Mouse (Mus musculus) liver, embryonic 11.5 days (tissue): ENCODE data around the gene Lrmda. TPM values are rescaled to one million over a fixed set of nuclear protein-coding genes. Genes with fewer than 3 reads are reported as not detected.

Experiments
- ATAC-seq: fragments of 200-750 bp; cut with Nextera tagmentation; replicated peaks from 2 replicates; pipeline ENCODE4 v1.8.0; 2017; ENCODE audit warnings: moderate number of reproducible peaks, mild to moderate bottlenecking, moderate TSS enrichment, moderate library complexity; ENCODE audit not compliant: low FRiP score
- DNase-seq: peaks from one replicate; pipeline ENCODE4 v3.0.0-alpha.2; 2017; ENCODE audit warnings: low spot score
- H3K27ac ChIP-seq: fragments of 300-500 bp; sonication (generic); 2 replicates; pipeline ENCODE4 v1.5.1; 2014; ENCODE audit warnings: mild to moderate bottlenecking, low read depth, low read length, control low read depth
- H3K27me3 ChIP-seq: fragments of 300-500 bp; sonication (generic); replicated peaks from 2 replicates; pipeline ENCODE4 v1.6.1; 2014; ENCODE audit warnings: low read length, mixed read lengths; ENCODE audit not compliant: control insufficient read depth, insufficient read depth
- H3K36me3 ChIP-seq: fragments of 300-500 bp; sonication (generic); 2 replicates; pipeline ENCODE4 v1.6.1; 2014; ENCODE audit warnings: mild to moderate bottlenecking, low read length, moderate library complexity, mixed read lengths; ENCODE audit not compliant: control insufficient read depth, insufficient read depth
- H3K4me1 ChIP-seq: fragments of 300-500 bp; sonication (generic); replicated peaks from 2 replicates; pipeline ENCODE4 v1.6.1; 2014; ENCODE audit warnings: low read length, mixed read lengths; ENCODE audit not compliant: control insufficient read depth, insufficient read depth
- H3K4me2 ChIP-seq: fragments of 300-500 bp; sonication (generic); 2 replicates; pipeline ENCODE4 v1.6.1; 2014; ENCODE audit warnings: mild to moderate bottlenecking, control low read depth, moderate library complexity
- H3K4me3 ChIP-seq: fragments of 300-500 bp; sonication (generic); 2 replicates; pipeline ENCODE4 v1.5.1; 2014; ENCODE audit warnings: low read depth, low read length, control low read depth
- H3K9ac ChIP-seq: fragments of 300-500 bp; sonication (generic); 2 replicates; pipeline ENCODE4 v1.6.1; 2014; ENCODE audit warnings: low read depth, low read length, control low read depth
- H3K9me3 ChIP-seq: fragments of 300-500 bp; sonication (generic); 2 replicates; pipeline ENCODE4 v1.6.1; 2016; ENCODE audit warnings: low read length, inconsistent platforms, mixed read lengths; ENCODE audit not compliant: control insufficient read depth
- whole genome bisulfite sequencing: fragments of 180-500 bp; shearing (Covaris S2); extraction: QIAGEN DNeasy Blood & Tissue Kit; methylation state at CpG from one replicate; pipeline ENCODE4 v1.1.7; 2014; 5-methylcytosine and 5-hydroxymethylcytosine counted together
- polyA plus RNA-seq: library from polyadenylated mRNA; unstranded; fragments of >200 nt; fragmentation: Nextera tagmentation; extraction: Ambion mirVana; gene quantifications from 2 replicates; pipeline ENCODE4 v1.2.1, GENCODE M21; 2014

The Lrmda gene
- polyA plus RNA-seq, 1 experiment from 2014 or later, result 0.53 TPM

GRCm38 (mm10) chr14:22185452-22185851, 165.9 kb downstream of the Lrmda start:
- no peak overlapping the region for H3K4me2 ChIP-seq
- no peak overlapping the region for H3K9ac ChIP-seq
- ATAC-seq, result no peak
- WGBS, result 59% methylated on average over 4 of the region's 4 CpGs
- no peak overlapping the region for H3K27ac ChIP-seq
- H3K4me3 ChIP-seq, result no peak overlapping the region
- no peak for DNase-seq
- H3K4me1 ChIP-seq, result no peaks in the 10 kb centered on the region
- no peaks in the 10 kb centered on the region for H3K27me3 ChIP-seq
- H3K36me3 ChIP-seq, result no peaks in the 10 kb centered on the region
- H3K9me3 ChIP-seq, result no peaks in the 10 kb centered on the region

- no peaks in the 10 kb centered on the region for H3K9me3 ChIP-seq
- 61% methylated on average over 6 of the region's 6 CpGs for WGBS
- no peak overlapping the region for H3K27ac ChIP-seq
- H3K4me2 ChIP-seq, result no peak overlapping the region
- H3K27me3 ChIP-seq, result no peaks in the 10 kb centered on the region
- ATAC-seq (no peak), DNase-seq (no peak)
- no peak overlapping the region for H3K9ac ChIP-seq
- no peaks in the 10 kb centered on the region for H3K4me1 ChIP-seq
- H3K36me3 ChIP-seq, result no peaks in the 10 kb centered on the region
- H3K4me3 ChIP-seq, result no peak overlapping the region
These were observed 170.6 kb downstream of the Lrmda start for GRCm38 (mm10) chr14:22190111-22190510.

GRCm38 (mm10) chr14:22192185-22192584, 172.7 kb downstream of the Lrmda start:
- ATAC-seq (no peak), DNase-seq (no peak)
- H3K36me3 ChIP-seq, result no peaks in the 10 kb centered on the region
- H3K27ac ChIP-seq, result no peak overlapping the region
- no peak overlapping the region for H3K4me2 ChIP-seq
- no peak overlapping the region for H3K4me3 ChIP-seq
- H3K9me3 ChIP-seq, result no peaks in the 10 kb centered on the region
- 63% methylated on average over 9 of the region's 9 CpGs for WGBS
- H3K27me3 ChIP-seq, result no peaks in the 10 kb centered on the region
- H3K4me1 ChIP-seq, result no peaks in the 10 kb centered on the region
- no peak overlapping the region for H3K9ac ChIP-seq

GRCm38 (mm10) chr14:22198021-22198420, 178.5 kb downstream of the Lrmda start:
- H3K4me3 ChIP-seq, result no peak overlapping the region
- ATAC-seq, result no peak
- no peak for DNase-seq
- H3K36me3 ChIP-seq, result no peaks in the 10 kb centered on the region
- no peak overlapping the region for H3K4me2 ChIP-seq
- 53% methylated on average over 11 of the region's 11 CpGs for WGBS
- H3K4me1 ChIP-seq, result no peaks in the 10 kb centered on the region
- H3K27me3 ChIP-seq, result no peaks in the 10 kb centered on the region
- no peak overlapping the region for H3K9ac ChIP-seq
- H3K9me3 ChIP-seq, result no peaks in the 10 kb centered on the region
- no peak overlapping the region for H3K27ac ChIP-seq

DNA sequence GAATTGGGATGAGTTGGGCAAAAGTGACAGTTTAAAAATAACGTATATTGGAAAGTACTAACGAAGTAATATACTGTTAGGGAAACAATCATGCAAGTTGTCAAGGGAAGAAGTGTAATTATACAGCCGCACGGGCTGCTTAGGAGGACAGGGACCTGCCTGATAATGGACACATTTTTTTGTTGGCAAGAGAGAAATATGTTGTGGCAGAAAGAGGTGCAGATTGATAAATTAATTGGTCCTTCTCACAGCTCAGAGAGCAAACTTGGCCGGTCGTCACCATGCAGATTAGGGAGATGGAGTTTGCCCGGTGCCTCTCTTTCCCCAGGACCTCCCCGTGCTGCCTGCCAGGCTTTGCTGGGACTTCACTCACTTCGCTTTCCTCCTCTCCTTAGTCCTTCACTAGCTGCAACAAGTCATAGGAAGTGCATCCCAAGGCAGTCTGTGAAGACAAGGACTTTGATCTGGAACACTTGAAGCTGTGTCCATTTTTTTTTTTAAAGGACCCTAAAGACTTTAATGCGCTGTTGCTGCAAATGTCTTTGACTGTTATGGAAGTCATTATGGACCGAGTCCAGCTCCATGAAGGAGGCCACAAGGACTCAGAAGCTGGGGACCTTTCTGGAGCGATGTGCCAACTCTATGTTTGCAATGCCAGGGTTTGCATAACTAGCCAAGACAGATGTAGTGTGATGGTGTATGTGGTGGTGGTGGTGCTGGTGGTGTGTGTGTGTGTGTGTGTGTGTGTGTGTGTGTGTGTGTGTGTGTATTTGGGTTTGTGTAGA, 179.3 kb downstream of the Lrmda start:
- Histone ChIP-seq H3K27ac (no peak overlapping the region), H3K4me3 (no peak overlapping the region), H3K4me2 (no peak overlapping the region), H3K9me3 (no peaks in the 10 kb centered on the region), H3K36me3 (no peaks in the 10 kb centered on the region), H3K4me1 (no peaks in the 10 kb centered on the region), H3K27me3 (no peaks in the 10 kb centered on the region), H3K9ac (no peak overlapping the region)
- 75% methylated on average over 12 of the region's 12 CpGs for WGBS
- DNase-seq (no peak), ATAC-seq (no peak)

GRCm38 (mm10) chr14:22201667-22202066, 182.2 kb downstream of the Lrmda start:
- no peak; the same call in 1 of the 2 replicates for ATAC-seq
- H3K27me3 ChIP-seq, result no peaks in the 10 kb centered on the region
- no peak overlapping the region for H3K27ac ChIP-seq
- no peak overlapping the region for H3K4me2 ChIP-seq
- no peak for DNase-seq
- H3K9ac ChIP-seq, result no peak overlapping the region
- H3K4me3 ChIP-seq, result no peak overlapping the region
- no peaks in the 10 kb centered on the region for H3K9me3 ChIP-seq
- H3K36me3 ChIP-seq, result no peaks in the 10 kb centered on the region
- H3K4me1 ChIP-seq, result peaks cover 2% of the 10 kb centered on the region; the same call in 1 of the 2 replicates
- 42% methylated on average over 2 of the region's 2 CpGs for WGBS

DNA sequence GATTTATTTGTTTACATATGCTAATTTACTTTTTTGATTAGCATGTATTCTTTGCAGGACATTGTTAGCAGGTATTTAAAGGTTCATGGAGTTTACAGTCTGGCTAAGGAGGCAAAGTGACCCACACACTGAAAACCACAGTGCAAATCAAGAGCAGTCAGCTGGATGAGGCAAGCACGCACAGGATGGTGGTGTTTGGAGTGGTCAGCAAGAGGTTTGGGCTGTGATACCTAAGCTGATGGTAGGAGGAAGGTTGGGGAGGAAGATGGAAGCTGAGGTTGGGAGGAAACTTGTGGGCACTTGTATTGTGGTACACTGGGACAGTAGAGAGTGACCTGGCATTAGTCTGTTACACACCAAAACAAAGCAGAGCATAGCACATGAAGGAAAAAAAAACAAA, 191.1 kb downstream of the Lrmda start:
- H3K27ac ChIP-seq, result no peak overlapping the region
- 80% methylated on average over 1 of the region's 1 CpGs for WGBS
- H3K36me3 ChIP-seq, result no peaks in the 10 kb centered on the region
- ATAC-seq, result no peak
- no peak overlapping the region for H3K4me2 ChIP-seq
- H3K4me1 ChIP-seq, result peaks cover 2% of the 10 kb centered on the region; the same call in 1 of the 2 replicates
- no peaks in the 10 kb centered on the region for H3K9me3 ChIP-seq
- no peak for DNase-seq
- peaks cover 4% of the 10 kb centered on the region; the same call in 1 of the 2 replicates for H3K27me3 ChIP-seq
- H3K4me3 ChIP-seq, result no peak overlapping the region
- no peak overlapping the region for H3K9ac ChIP-seq

GRCm38 (mm10) chr14:22218183-22218582, 198.7 kb downstream of the Lrmda start:
- no peak for DNase-seq
- Histone ChIP-seq H3K4me1 (no peaks in the 10 kb centered on the region), H3K27ac (no peak overlapping the region), H3K27me3 (no peaks in the 10 kb centered on the region), H3K9me3 (no peaks in the 10 kb centered on the region), H3K9ac (no peak overlapping the region), H3K4me2 (no peak overlapping the region), H3K36me3 (no peaks in the 10 kb centered on the region), H3K4me3 (no peak overlapping the region)
- WGBS, result 65% methylated on average over 4 of the region's 4 CpGs
- no peak for ATAC-seq

- ATAC-seq (no peak), DNase-seq (no peak)
- Histone ChIP-seq H3K4me2 (no peak overlapping the region), H3K4me3 (no peak overlapping the region), H3K4me1 (peaks cover 4% of the 10 kb centered on the region; the same call in 1 of the 2 replicates), H3K27ac (no peak overlapping the region), H3K36me3 (no peaks in the 10 kb centered on the region), H3K27me3 (no peaks in the 10 kb centered on the region), H3K9ac (no peak overlapping the region), H3K9me3 (no peaks in the 10 kb centered on the region)
- 69% methylated on average over 1 of the region's 1 CpGs for WGBS
These were observed 202.5 kb downstream of the Lrmda start for GRCm38 (mm10) chr14:22222038-22222437.
